Mouse (Mus musculus) heart, embryonic 14.5 days (tissue): Measurements from ENCODE around the gene Zfp131. TPM values are rescaled to one million over a fixed set of nuclear protein-coding genes. Genes with fewer than 3 reads are reported as not detected.

Experiments used
- ATAC-seq: fragments of 200-750 bp; cut with Nextera tagmentation; 2 replicates; pipeline ENCODE4 v1.8.0; 2017; ENCODE audit warnings: low read depth, moderate TSS enrichment; ENCODE audit not compliant: insufficient number of reproducible peaks, insufficient read depth, low FRiP score
- H3K27ac ChIP-seq, 2 experiments: fragments of 200-500 bp in 1 of 2; fragments of 300-500 bp in 1 of 2; sonication (generic) in 1 of 2; replicated peaks in 1 of 2; 2 replicates each; pipeline ENCODE4 v1.5.1; 2012 to 2014; ENCODE audit warnings: low read depth in 2 of 2, low read length in 2 of 2, control low read depth in 1 of 2, mild to moderate bottlenecking in 1 of 2, mixed read lengths in 1 of 2; ENCODE audit not compliant: control insufficient read depth in 1 of 2, insufficient read depth in 1 of 2
- H3K27me3 ChIP-seq: fragments of 300-500 bp; sonication (generic); 2 replicates; pipeline ENCODE4 v1.6.1; 2014; ENCODE audit warnings: mild to moderate bottlenecking, low read length, control low read depth; ENCODE audit not compliant: control insufficient read depth, insufficient read depth
- H3K36me3 ChIP-seq: fragments of 300-500 bp; sonication (generic); 2 replicates; pipeline ENCODE4 v1.6.1; 2014; ENCODE audit warnings: mild to moderate bottlenecking, control low read depth, low read length, mixed read lengths; ENCODE audit not compliant: control insufficient read depth, insufficient read depth
- H3K4me1 ChIP-seq, 2 experiments: fragments of 200-500 bp in 1 of 2; fragments of 300-500 bp in 1 of 2; sonication (generic) in 1 of 2; 2 replicates each; pipeline ENCODE4 v1.6.1; 2012 to 2014; ENCODE audit warnings: low read length in 2 of 2, control low read depth in 1 of 2, mixed read lengths in 1 of 2; ENCODE audit not compliant: control insufficient read depth in 2 of 2, insufficient read depth in 2 of 2
- H3K4me2 ChIP-seq: fragments of 300-500 bp; sonication (generic); 2 replicates; pipeline ENCODE4 v1.6.1; 2014; ENCODE audit warnings: mild to moderate bottlenecking, low read length
- H3K4me3 ChIP-seq, 2 experiments: fragments of 200-500 bp in 1 of 2; fragments of 300-500 bp in 1 of 2; sonication (generic) in 1 of 2; 2 replicates each; pipeline ENCODE4 v1.5.1; 2012 to 2014; ENCODE audit warnings: low read length in 2 of 2, mild to moderate bottlenecking in 2 of 2, control low read depth in 1 of 2, low read depth in 1 of 2, moderate library complexity in 1 of 2; ENCODE audit not compliant: control insufficient read depth in 1 of 2, insufficient read depth in 1 of 2
- H3K9ac ChIP-seq: fragments of 300-500 bp; sonication (generic); 2 replicates; pipeline ENCODE4 v1.6.1; 2014; ENCODE audit warnings: mild to moderate bottlenecking, low read length
- H3K9me3 ChIP-seq: fragments of 300-500 bp; sonication (generic); 2 replicates; pipeline ENCODE4 v1.6.1; 2016; ENCODE audit warnings: low read length, control low read depth; ENCODE audit not compliant: control insufficient read depth
- WGBS: fragments of 180-500 bp; shearing (Covaris S2); extraction: QIAGEN DNeasy Blood & Tissue Kit; methylation state at CpG from one replicate; pipeline ENCODE4 v1.1.7; 2014; 5-methylcytosine and 5-hydroxymethylcytosine counted together
- polyA plus RNA-seq: library from polyadenylated mRNA; unstranded; fragments of >200 nt; fragmentation: Nextera tagmentation; extraction: Ambion mirVana; gene quantifications from 2 replicates; pipeline ENCODE4 v1.2.1, GENCODE M21; 2014

The Zfp131 gene
- polyA plus RNA-seq, 1 experiment from 2014 or later = 28.3 TPM

- no peak overlapping the region for H3K4me2 ChIP-seq
- H3K36me3 ChIP-seq = no peaks in the 10 kb centered on the region
- H3K4me1 ChIP-seq = no peaks in the 10 kb centered on the region
- no peaks in the 10 kb centered on the region for H3K27me3 ChIP-seq
- H3K9ac ChIP-seq = no peak overlapping the region
- no peak overlapping the region for H3K4me3 ChIP-seq
- no peak for ATAC-seq
- no peak overlapping the region for H3K27ac ChIP-seq
- WGBS = 40% methylated on average over 8 of the region's 8 CpGs
- no peaks in the 10 kb centered on the region for H3K9me3 ChIP-seq
These were observed 26.1 kb upstream of the Zfp131 start for GRCm38 (mm10) chr13:119816798-119817197.

GRCm38 (mm10) chr13:119810031-119810430, 19.3 kb upstream of the Zfp131 start:
- H3K27me3 ChIP-seq = no peaks in the 10 kb centered on the region
- no peak overlapping the region for H3K27ac ChIP-seq
- no peak overlapping the region for H3K4me3 ChIP-seq
- no peak for ATAC-seq
- no peak overlapping the region for H3K9ac ChIP-seq
- no peaks in the 10 kb centered on the region for H3K36me3 ChIP-seq
- H3K4me1 ChIP-seq = no peaks in the 10 kb centered on the region
- H3K9me3 ChIP-seq = no peaks in the 10 kb centered on the region
- 79% methylated on average over 9 of the region's 9 CpGs for WGBS
- no peak overlapping the region for H3K4me2 ChIP-seq

- H3K27me3 ChIP-seq = no peaks in the 10 kb centered on the region
- no peaks in the 10 kb centered on the region for H3K4me1 ChIP-seq
- no peaks in the 10 kb centered on the region for H3K9me3 ChIP-seq
- no peak for ATAC-seq
- no peak overlapping the region for H3K9ac ChIP-seq
- WGBS = 54% methylated on average over 2 of the region's 2 CpGs
- no peak overlapping the region for H3K4me2 ChIP-seq
- no peaks in the 10 kb centered on the region for H3K36me3 ChIP-seq
- no peak overlapping the region for H3K27ac ChIP-seq
- no peak overlapping the region for H3K4me3 ChIP-seq
These were observed 18.2 kb upstream of the Zfp131 start for GRCm38 (mm10) chr13:119808937-119809336.

GRCm38 (mm10) chr13:119797656-119798055, 7.0 kb upstream of the Zfp131 start:
- H3K36me3 ChIP-seq = no peaks in the 10 kb centered on the region
- 60% methylated on average over 4 of the region's 4 CpGs for WGBS
- no peak for ATAC-seq

DNA sequence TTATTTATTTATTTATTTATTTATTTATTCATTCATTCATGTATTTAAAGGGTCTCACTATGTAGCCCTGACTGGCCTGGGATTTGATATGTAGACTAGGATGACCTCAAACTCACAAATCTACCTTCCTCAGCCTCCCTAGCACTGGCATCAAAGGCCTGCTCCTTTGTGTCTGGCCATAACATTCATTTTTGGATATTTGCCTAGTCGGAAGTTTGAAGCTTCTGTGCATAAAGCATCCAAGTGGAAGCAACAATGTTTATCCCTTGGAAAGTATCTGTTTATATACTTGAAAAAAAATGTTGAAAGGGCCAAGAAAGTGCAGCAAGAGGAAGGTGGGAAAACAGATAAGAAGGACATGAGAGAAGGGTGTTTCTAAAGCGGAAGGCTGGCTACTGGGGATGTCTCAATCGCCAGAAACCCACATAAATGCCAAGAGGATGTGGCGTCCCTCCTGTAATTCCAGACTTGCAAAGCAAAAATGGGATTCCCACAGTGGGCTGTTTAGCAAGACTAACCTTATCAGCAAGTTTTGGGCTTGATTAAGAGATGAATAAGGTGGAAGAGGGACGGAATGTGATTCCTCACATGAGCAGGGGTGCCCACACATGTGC, 2.2 kb upstream of the Zfp131 start:
- no peak for ATAC-seq
- Histone ChIP-seq H3K4me2 (no peak overlapping the region), H3K27me3 (no peaks in the 10 kb centered on the region), H3K27ac (no peak overlapping the region), H3K36me3 (peaks cover 13% of the 10 kb centered on the region), H3K4me3 (no peak overlapping the region), H3K4me1 (peaks cover 6 to 15% of the 10 kb centered on the region in 2 experiments), H3K9ac (no peak overlapping the region), H3K9me3 (no peaks in the 10 kb centered on the region)
- WGBS = 73% methylated on average over 5 of the region's 5 CpGs

More at GRCm38 (mm10) chr13:119797656-119798055, 7.0 kb upstream of the Zfp131 start:
- Histone ChIP-seq H3K27ac (no peak overlapping the region), H3K9me3 (no peaks in the 10 kb centered on the region), H3K9ac (no peak overlapping the region), H3K27me3 (no peaks in the 10 kb centered on the region), H3K4me3 (no peak overlapping the region), H3K4me2 (no peak overlapping the region), H3K4me1 (0 out of 4 replicates have a peak, but pooled peaks cover 0 to 2% of the 10 kb centered on the region in 2 experiments)

DNA sequence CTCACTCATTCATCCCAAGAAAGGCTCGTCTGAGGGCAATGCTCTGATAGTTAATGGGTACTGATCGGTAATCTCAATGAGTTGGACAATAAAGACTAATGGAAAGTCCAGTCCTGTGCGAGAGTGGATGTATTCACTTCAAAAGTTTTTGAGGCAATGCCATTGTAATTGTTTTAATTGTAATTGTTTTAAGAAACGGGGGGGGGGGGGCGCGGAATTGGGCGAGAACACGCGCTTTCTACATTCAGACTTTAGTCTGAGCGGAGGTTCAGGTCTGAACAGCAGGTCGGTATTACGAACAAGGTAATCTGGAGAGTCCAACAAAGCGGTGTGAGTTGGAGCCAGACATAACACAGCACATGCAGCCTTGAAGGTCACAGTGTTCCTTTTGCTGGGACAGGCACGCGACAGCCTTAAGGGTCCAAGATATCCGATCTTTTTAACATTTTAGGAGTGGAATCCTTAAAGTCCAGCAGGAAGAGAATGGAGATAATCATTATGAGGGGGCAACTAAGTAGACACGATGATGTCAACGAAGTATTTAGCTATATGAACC, 969 bp upstream of the Zfp131 start:
- Histone ChIP-seq H3K4me3 (peak overlapping the region; percentile 75 to 86), H3K9ac (peak overlapping the region; percentile 98), H3K4me1 (peaks cover 6 to 15% of the 10 kb centered on the region in 2 experiments), H3K9me3 (no peaks in the 10 kb centered on the region), H3K27ac (peak overlapping the region; percentile 87 to 97), H3K27me3 (no peaks in the 10 kb centered on the region), H3K4me2 (peak overlapping the region; percentile 93), H3K36me3 (peaks cover 23% of the 10 kb centered on the region)
- ATAC-seq = no peak
- WGBS = 3% methylated on average over 18 of the region's 18 CpGs

GRCm38 (mm10) chr13:119789851-119790717, 605 bp downstream of the Zfp131 start:
- Histone ChIP-seq H3K36me3 (peaks cover 38% of the 10 kb centered on the region), H3K27ac (peak overlapping the region; percentile 97 to 98), H3K9me3 (no peaks in the 10 kb centered on the region), H3K9ac (peak overlapping the region; percentile 98), H3K4me3 (peak overlapping the region; percentile 86 to 100), H3K27me3 (no peaks in the 10 kb centered on the region), H3K4me2 (peak overlapping the region; percentile 68), H3K4me1 (peaks cover 6 to 15% of the 10 kb centered on the region in 2 experiments)
- under 1% methylated on average over 59 of the region's 66 CpGs for WGBS
- peak; percentile 70 for ATAC-seq
